Mouse (Mus musculus): ENCODE measurements around the gene Glipr2.

- TF ChIP-seq CTCF (IDR thresholded peaks at IDR 0.05; ENCODE audit: low read depth) (no peak), EP300 (IDR thresholded peaks at IDR 0.05; ENCODE audit: low read depth) (no peak)
These were observed 24.1 kb downstream of the Glipr2 start for GRCm38 (mm10) chr4:43981251-43981650.

All from liver, embryonic 14.5 days (tissue).